Mouse (Mus musculus): ENCODE data around the gene Anxa11. TPM values are rescaled to one million over a fixed set of nuclear protein-coding genes. Genes with fewer than 3 reads are reported as not detected.
"Not testable (repeated sequence)": the region's sequence is repeated elsewhere in the genome, so short reads cannot be mapped to it uniquely, and the experiment has no call there.

The Anxa11 gene
- polyA plus RNA-seq, 1 experiment: 32.7 TPM

GRCm38 (mm10) chr14:25905243-25905642, 63.3 kb downstream of the Anxa11 start:
- H3K4me1 ChIP-seq (ENCODE audit: control insufficient read depth, insufficient read depth, low read length); H3K4me3 ChIP-seq (ENCODE audit: insufficient read depth, low read length); H3K27ac ChIP-seq (ENCODE audit: insufficient read depth, low read length): not testable (repeated sequence)

- H3K4me1 ChIP-seq (ENCODE audit: control insufficient read depth, insufficient read depth, low read length); H3K27ac ChIP-seq (ENCODE audit: insufficient read depth, low read length): not testable (repeated sequence)
These were observed 65.3 kb downstream of the Anxa11 start for GRCm38 (mm10) chr14:25907272-25907671.

GRCm38 (mm10) chr14:25908976-25909375, 67.0 kb downstream of the Anxa11 start:
- not testable (repeated sequence) for H3K4me1 ChIP-seq (ENCODE audit: control insufficient read depth, insufficient read depth, low read length); H3K4me3 ChIP-seq (ENCODE audit: insufficient read depth, low read length); H3K27ac ChIP-seq (ENCODE audit: insufficient read depth, low read length)

More at GRCm38 (mm10) chr14:25907272-25907671, 65.3 kb downstream of the Anxa11 start:
- H3K4me3 ChIP-seq (ENCODE audit: insufficient read depth, low read length): not testable (repeated sequence)

DNA sequence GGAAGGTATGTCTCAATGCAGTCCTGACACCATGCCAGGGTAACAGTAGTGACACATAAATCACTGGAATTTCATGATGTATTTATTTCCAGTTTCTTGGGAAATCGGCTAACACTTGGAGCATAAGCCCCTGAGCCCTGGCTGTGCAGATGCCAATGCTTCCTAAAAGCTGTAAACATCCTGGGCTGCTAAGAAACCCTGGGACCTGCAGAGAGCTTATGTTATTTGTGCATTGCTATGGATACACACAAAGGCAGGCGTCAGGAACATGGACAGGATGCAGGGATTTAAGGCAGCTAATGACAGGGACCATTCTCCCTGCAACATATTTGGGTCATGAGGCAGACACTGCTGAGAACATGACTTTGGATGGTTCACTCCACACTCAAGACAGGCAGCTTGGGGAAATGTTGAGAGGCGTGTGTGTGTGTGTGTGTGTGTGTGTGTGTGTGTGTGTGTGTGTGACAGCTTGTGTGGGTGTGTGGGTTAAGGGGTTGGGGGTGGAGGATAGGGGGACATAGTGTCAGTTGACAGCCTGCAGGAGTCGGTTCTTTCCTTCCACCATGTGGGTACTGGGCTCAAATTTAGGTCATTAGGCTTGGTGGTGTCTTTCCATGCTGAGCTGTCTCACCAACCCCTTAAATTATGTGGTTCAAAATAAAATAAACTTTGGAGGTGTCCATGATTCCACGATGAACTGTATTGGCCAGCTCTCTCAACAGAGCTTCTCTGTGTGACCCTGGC, 76.6 kb downstream of the Anxa11 start:
- H3K27ac ChIP-seq (ENCODE audit: insufficient read depth, low read length); H3K4me1 ChIP-seq (ENCODE audit: control insufficient read depth, insufficient read depth, low read length); H3K4me3 ChIP-seq (ENCODE audit: insufficient read depth, low read length): not testable (repeated sequence)

DNA sequence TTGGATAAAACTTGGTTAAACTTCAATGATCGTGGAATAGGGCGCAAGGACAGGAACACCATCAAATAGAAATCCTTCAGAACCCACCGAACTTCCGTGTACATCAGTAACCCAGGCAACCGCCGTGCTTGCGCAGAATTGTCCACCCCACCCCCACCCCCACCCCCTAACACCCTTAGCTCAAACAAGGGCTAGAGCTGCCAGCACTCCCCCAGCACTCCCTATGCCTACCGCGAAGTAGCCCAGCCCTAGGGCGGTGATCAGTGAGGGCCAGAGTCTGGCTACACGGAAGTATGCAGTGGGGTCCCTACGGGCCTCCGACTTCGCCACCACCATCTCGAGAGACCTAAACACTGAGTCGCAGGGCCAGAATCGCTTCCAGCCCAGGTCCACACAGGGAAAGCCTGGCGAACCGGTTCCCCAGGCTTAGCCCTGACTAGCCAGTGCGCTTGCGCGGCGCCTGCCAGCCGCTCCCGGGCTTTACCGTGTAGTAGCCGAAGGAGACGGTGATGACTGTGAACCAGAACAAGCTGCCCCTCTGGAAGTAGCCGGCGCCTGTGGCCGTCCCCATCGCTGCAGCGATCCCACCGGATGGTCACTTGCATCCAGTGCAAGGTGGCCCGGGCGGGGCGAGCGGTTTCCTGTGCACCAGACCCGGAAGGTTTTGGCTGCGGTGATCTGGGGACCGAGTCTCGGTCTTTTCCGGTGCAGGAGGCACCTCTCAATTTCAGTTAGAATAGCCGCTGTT, 85.0 kb downstream of the Anxa11 start:
- not testable (repeated sequence) for H3K27ac ChIP-seq (ENCODE audit: insufficient read depth, low read length); H3K4me1 ChIP-seq (ENCODE audit: control insufficient read depth, insufficient read depth, low read length); H3K4me3 ChIP-seq (ENCODE audit: insufficient read depth, low read length)

- not testable (repeated sequence) for H3K4me3 ChIP-seq (ENCODE audit: insufficient read depth, low read length); H3K27ac ChIP-seq (ENCODE audit: insufficient read depth, low read length); H3K4me1 ChIP-seq (ENCODE audit: control insufficient read depth, insufficient read depth, low read length)
These were observed 85.6 kb downstream of the Anxa11 start, which contains the start of gene Tmem254a for GRCm38 (mm10) chr14:25927562-25927881. TSS of gene Tmem254a (minus strand) at chr14:25927672.

Other genes starting within 250 kb of the Anxa11 start
- gene Ppif, start 148.0 kb upstream of the Anxa11 start, polyA plus RNA-seq (2012; rRNA removed): 49.4 and 51.7 TPM in 2 replicates
- 51.8 and 52.1 TPM in 2 replicates for gene Zcchc24, start 73.1 kb upstream of the Anxa11 start, polyA plus RNA-seq (2012; rRNA removed)
- 0.34 and 0.52 TPM in 2 replicates for gene Plac9a, start 60.9 kb downstream of the Anxa11 start, polyA plus RNA-seq (2012; rRNA removed)
- gene Tmem254a, start 85.5 kb downstream of the Anxa11 start, polyA plus RNA-seq (2012; rRNA removed): 3.3 and 3.9 TPM in 2 replicates
- gene Cphx1, start 96.1 kb downstream of the Anxa11 start, polyA plus RNA-seq (2012; rRNA removed): not detected in 2 replicates
- 0.95 and 1.5 TPM in 2 replicates for gene Duxbl1, start 136.4 kb downstream of the Anxa11 start, polyA plus RNA-seq (2012; rRNA removed)
- 3.7 and 6.9 TPM in 2 replicates for gene Gm9780, start 200.6 kb downstream of the Anxa11 start, polyA plus RNA-seq (2012; rRNA removed)
- not detected in 2 replicates for gene Tmem254c, start 225.2 kb downstream of the Anxa11 start, polyA plus RNA-seq (2012; rRNA removed)
- gene Cphx2, start 239.4 kb downstream of the Anxa11 start, polyA plus RNA-seq (2012; rRNA removed): not detected in 2 replicates
- gene Cphx3, start 240.1 kb downstream of the Anxa11 start, polyA plus RNA-seq (2012; rRNA removed): not detected in 2 replicates